Mouse (Mus musculus): ENCODE results near the gene Rpap3.

GRCm38 (mm10) chr15:97705211-97706050 lies at the start of gene Rpap3:
- peak; percentile 56 for TF ChIP-seq POLR2A (IDR thresholded peaks at IDR 0.05; ENCODE audit: low read depth, low read length)
- TF ChIP-seq CTCF (conservative IDR thresholded peaks at IDR 0.05; ENCODE audit: insufficient read depth, insufficient read length, low read depth, low read length): no peak

All from kidney, adult 2 months (tissue).